Mouse (Mus musculus): ENCODE measurements around the gene Actg2. TPM values are rescaled to one million over a fixed set of nuclear protein-coding genes. Genes with fewer than 3 reads are reported as not detected.

The Actg2 gene
- polyA plus RNA-seq, 1 experiment from 2014 or later = 2.3 TPM

DNA sequence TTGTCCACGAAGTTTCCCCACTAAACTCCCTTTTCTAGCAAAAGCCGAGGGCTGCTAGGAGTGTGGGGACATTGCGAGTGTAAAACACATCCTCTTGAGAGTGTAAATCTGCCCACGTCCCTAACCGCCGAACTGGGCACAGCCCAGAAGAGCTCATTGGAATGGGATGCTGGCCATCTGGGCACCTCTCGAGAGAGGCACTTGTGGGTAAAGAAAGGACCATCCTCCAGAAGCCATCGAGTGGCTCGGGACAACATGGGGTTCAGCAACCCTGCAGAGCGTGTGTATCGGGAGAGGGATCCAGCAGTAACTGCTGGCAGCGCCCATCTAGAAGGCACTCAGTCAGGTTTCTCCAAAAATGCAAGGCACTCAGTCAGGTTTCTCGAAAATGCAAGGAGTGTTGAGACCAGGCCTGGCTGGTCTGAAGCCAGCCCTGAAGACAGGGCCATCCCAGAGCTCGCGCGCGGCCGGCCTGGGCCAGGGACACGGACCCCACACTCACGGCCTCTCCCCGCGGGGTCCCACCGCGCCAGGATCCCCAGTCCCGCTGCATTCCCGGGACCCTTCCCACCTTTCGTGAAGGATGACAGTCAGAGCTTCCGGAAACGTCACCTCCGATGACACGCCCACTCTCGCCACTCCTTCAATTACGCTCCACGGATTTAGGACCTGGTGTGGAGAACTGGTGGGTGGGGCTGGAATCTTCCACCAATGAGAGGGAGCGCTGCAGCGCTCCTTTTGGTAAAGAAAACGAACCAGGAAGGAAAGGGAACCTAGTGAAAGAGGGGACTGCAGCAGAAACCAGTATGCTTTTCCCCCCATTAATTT lies 36.0 kb upstream of the Actg2 start:
- Histone ChIP-seq H3K4me3 (replicated peaks; ENCODE audit: low read depth, low read length) (peak overlapping the region; percentile 79), H3K27me3 (ENCODE audit: control insufficient read depth, insufficient read depth, low read length) (no peaks in the 10 kb centered on the region), H3K9ac (replicated peaks; ENCODE audit: low read length) (peak overlapping the region; percentile 86), H3K9me3 (ENCODE audit: control insufficient read depth, low read length) (no peaks in the 10 kb centered on the region), H3K4me1 (ENCODE audit: control insufficient read depth, insufficient read depth, low read length) (peaks cover 15% of the 10 kb centered on the region; the same call in 1 of the 2 replicates), H3K36me3 (ENCODE audit: control insufficient read depth, insufficient read depth, low read length) (peaks cover 17% of the 10 kb centered on the region; the same call in 1 of the 2 replicates), H3K4me2 (ENCODE audit: low read length) (peak overlapping the region; percentile 93), H3K27ac (replicated peaks; ENCODE audit: low read depth, low read length) (peak overlapping the region; percentile 90)
- ATAC-seq (ENCODE audit: low FRiP score, low TSS enrichment) = peak; percentile 97
- peak; percentile 97 for DNase-seq
- 6% methylated on average over 37 of the region's 37 CpGs for WGBS

DNA sequence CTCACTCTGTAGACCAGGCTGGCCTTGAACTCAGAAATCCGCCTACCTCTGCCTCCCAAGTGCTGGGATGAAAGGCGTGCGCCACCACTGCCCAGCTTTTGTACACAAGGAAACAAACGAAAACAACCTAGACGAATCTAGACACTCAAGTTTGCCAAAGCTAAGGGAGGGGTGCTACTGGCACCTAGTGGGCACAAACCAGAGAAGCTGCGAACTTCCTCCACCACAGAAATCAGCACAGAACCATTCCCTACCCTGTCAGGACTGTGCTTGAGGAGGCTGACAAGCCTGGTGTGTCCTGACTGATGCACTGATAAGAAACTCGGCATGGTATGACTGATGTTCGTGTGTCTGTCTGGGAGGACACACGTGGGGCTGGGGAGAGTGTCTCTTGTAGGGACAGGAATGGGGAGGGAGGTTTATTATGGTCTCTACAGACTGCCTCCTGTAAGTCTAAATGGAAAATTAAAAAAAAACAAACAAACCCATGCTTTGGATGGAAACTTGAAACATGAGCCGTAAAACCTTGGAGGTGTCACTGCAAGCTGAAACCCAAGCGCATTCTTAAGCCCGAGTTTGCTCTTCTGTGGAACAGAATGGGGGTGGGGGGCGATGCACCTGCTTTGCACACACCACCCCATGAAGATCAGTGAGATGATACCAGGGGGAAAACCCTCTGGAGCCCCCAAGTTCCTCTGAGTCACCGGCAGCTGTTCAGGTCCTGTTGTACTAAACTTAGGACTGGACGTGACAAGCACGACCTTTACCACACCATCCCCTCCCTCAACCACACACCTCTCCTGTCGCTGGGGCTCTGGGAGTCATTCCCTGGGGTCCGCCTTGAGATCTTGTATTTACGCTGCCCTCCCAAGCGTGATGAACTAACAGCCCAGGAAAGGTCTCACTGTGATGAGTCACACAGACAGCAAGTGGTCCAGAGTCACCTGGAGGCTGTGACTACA lies 33.1 kb upstream of the Actg2 start:
- Histone ChIP-seq H3K4me2 (ENCODE audit: low read length) (no peak overlapping the region), H3K27me3 (ENCODE audit: control insufficient read depth, insufficient read depth, low read length) (no peaks in the 10 kb centered on the region), H3K4me3 (replicated peaks; ENCODE audit: low read depth, low read length) (no peak overlapping the region), H3K36me3 (ENCODE audit: control insufficient read depth, insufficient read depth, low read length) (peaks cover 42% of the 10 kb centered on the region), H3K4me1 (ENCODE audit: control insufficient read depth, insufficient read depth, low read length) (peaks cover 15% of the 10 kb centered on the region; the same call in 1 of the 2 replicates), H3K9ac (replicated peaks; ENCODE audit: low read length) (no peak overlapping the region), H3K9me3 (ENCODE audit: control insufficient read depth, low read length) (no peaks in the 10 kb centered on the region), H3K27ac (replicated peaks; ENCODE audit: low read depth, low read length) (no peak overlapping the region)
- DNase-seq (peak; percentile 6), ATAC-seq (ENCODE audit: low FRiP score, low TSS enrichment) (no peak)
- 76% methylated on average over 20 of the region's 20 CpGs for WGBS

DNA sequence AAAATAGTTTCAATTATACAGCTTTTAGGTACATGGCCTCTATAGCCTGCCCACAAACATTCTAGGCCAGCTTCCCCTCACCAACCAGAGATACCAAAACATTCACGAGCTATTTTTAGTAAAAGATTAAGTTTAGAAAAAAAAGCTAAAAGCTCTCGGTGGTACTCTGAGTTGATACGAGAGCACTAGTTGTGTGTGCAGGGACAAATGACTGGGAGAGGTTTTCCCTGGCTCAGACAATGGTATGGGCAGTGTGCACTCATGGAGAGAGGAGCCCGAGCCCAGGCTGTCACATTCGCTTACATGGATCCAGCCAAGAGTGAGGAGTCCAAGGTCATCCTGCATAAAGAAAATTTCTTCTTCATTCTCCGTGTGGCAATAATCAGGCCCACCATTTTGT lies 19.9 kb upstream of the Actg2 start:
- no peaks in the 10 kb centered on the region for H3K27me3 ChIP-seq (ENCODE audit: control insufficient read depth, insufficient read depth, low read length)
- H3K27ac ChIP-seq (replicated peaks; ENCODE audit: low read depth, low read length) = no peak overlapping the region
- H3K4me2 ChIP-seq (ENCODE audit: low read length) = no peak overlapping the region
- ATAC-seq (ENCODE audit: low FRiP score, low TSS enrichment) = no peak
- 84% methylated on average over 6 of the region's 6 CpGs for WGBS
- no peak overlapping the region for H3K9ac ChIP-seq (replicated peaks; ENCODE audit: low read length)
- no peak for DNase-seq
- no peaks in the 10 kb centered on the region for H3K9me3 ChIP-seq (ENCODE audit: control insufficient read depth, low read length)
- H3K4me3 ChIP-seq (replicated peaks; ENCODE audit: low read depth, low read length) = no peak overlapping the region
- no peaks in the 10 kb centered on the region for H3K4me1 ChIP-seq (ENCODE audit: control insufficient read depth, insufficient read depth, low read length)
- peaks cover 68% of the 10 kb centered on the region for H3K36me3 ChIP-seq (ENCODE audit: control insufficient read depth, insufficient read depth, low read length)

DNA sequence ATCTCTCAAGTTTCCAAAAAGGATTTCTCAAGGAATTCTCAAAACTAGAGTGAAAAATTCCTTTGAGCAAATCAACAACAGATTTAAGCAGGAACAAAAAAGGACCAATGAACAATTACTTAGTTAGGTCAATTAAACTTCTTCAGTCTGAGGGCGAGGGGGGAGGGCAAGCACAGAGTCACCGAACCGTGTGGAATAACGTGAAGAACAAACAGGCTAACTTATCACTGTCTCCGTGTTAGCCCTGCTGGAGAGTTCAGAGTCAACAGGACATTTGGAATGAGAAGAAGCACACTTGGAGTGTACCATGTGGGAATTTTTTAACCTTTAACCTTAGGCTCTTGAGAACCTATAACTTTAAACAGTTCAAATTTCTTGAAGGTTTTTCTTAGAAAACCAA lies 12.3 kb upstream of the Actg2 start:
- Histone ChIP-seq H3K9ac (replicated peaks; ENCODE audit: low read length) (no peak overlapping the region), H3K36me3 (ENCODE audit: control insufficient read depth, insufficient read depth, low read length) (peaks cover 29% of the 10 kb centered on the region), H3K4me2 (ENCODE audit: low read length) (no peak overlapping the region), H3K9me3 (ENCODE audit: control insufficient read depth, low read length) (no peaks in the 10 kb centered on the region), H3K4me3 (replicated peaks; ENCODE audit: low read depth, low read length) (no peak overlapping the region), H3K27me3 (ENCODE audit: control insufficient read depth, insufficient read depth, low read length) (no peaks in the 10 kb centered on the region), H3K4me1 (ENCODE audit: control insufficient read depth, insufficient read depth, low read length) (no peaks in the 10 kb centered on the region), H3K27ac (replicated peaks; ENCODE audit: low read depth, low read length) (no peak overlapping the region)
- WGBS = 61% methylated on average over 5 of the region's 5 CpGs
- DNase-seq = no peak
- no peak for ATAC-seq (ENCODE audit: low FRiP score, low TSS enrichment)

DNA sequence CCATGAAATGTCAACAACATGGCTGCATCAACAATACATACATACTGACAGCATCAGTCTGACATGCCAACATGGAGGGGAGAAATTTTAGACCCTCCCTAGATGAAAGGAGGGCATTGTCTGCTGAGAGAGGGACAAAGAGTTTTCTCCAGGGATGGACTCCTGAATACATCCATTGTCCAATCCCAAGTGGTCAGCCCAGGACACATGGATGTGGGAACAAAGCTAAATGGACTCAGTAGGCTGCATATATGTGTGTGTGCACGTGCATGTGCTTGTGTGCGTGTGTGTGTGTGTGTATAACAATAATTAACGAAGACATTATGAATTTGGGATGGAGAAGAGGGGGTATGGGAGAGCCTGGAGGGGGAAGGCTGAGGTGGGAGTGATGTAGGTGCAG lies 9.7 kb upstream of the Actg2 start:
- H3K4me2 ChIP-seq (ENCODE audit: low read length) = no peak overlapping the region
- no peak overlapping the region for H3K9ac ChIP-seq (replicated peaks; ENCODE audit: low read length)
- no peak overlapping the region for H3K27ac ChIP-seq (replicated peaks; ENCODE audit: low read depth, low read length)
- ATAC-seq (ENCODE audit: low FRiP score, low TSS enrichment) (no peak), DNase-seq (no peak)
- no peaks in the 10 kb centered on the region for H3K4me1 ChIP-seq (ENCODE audit: control insufficient read depth, insufficient read depth, low read length)
- no peaks in the 10 kb centered on the region for H3K9me3 ChIP-seq (ENCODE audit: control insufficient read depth, low read length)
- WGBS = 73% methylated on average over 3 of the region's 3 CpGs
- no peaks in the 10 kb centered on the region for H3K27me3 ChIP-seq (ENCODE audit: control insufficient read depth, insufficient read depth, low read length)
- peaks cover 27% of the 10 kb centered on the region for H3K36me3 ChIP-seq (ENCODE audit: control insufficient read depth, insufficient read depth, low read length)
- H3K4me3 ChIP-seq (replicated peaks; ENCODE audit: low read depth, low read length) = no peak overlapping the region

DNA sequence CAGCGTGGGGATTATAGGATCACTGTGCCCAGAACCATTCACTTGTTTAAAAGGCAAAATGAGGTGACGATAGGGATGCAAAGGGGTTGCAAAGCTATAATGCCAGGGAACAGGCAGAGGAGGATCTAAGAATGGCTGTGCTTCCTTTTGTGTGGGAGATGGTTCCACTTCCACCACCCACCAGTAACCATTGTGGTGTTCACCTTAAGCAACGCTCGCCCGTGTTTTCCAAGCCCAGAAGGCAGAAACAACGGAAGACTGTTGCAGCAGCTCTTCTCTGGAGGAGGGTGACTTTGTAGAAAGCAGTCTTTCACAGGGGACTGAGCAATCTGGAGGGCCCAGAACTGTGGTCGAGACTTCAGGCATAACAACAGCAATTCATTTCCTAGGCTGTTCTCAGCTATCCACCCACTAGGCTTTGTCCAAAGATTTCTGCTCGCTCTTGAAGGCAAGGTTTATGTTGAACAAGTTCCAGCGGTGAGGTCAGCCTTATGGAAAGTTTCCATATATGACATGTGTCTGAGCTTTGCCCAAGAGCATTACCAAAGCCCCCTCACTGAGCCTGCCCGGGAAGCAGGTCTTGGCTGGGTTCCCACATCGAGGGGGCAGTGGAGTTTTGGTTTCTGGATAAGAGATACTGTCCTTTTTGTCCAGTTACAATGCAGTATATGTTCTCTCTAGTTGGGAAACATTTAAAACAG lies 5.8 kb upstream of the Actg2 start:
- H3K4me3 ChIP-seq (replicated peaks; ENCODE audit: low read depth, low read length) = no peak overlapping the region
- no peak overlapping the region for H3K27ac ChIP-seq (replicated peaks; ENCODE audit: low read depth, low read length)
- DNase-seq (peak; percentile 3), ATAC-seq (ENCODE audit: low FRiP score, low TSS enrichment) (no peak)
- H3K9ac ChIP-seq (replicated peaks; ENCODE audit: low read length) = no peak overlapping the region
- peaks cover 21% of the 10 kb centered on the region for H3K36me3 ChIP-seq (ENCODE audit: control insufficient read depth, insufficient read depth, low read length)
- H3K4me2 ChIP-seq (ENCODE audit: low read length) = no peak overlapping the region
- H3K9me3 ChIP-seq (ENCODE audit: control insufficient read depth, low read length) = no peaks in the 10 kb centered on the region
- WGBS = 77% methylated on average over 11 of the region's 11 CpGs
- H3K4me1 ChIP-seq (ENCODE audit: control insufficient read depth, insufficient read depth, low read length) = no peaks in the 10 kb centered on the region
- H3K27me3 ChIP-seq (ENCODE audit: control insufficient read depth, insufficient read depth, low read length) = no peaks in the 10 kb centered on the region

DNA sequence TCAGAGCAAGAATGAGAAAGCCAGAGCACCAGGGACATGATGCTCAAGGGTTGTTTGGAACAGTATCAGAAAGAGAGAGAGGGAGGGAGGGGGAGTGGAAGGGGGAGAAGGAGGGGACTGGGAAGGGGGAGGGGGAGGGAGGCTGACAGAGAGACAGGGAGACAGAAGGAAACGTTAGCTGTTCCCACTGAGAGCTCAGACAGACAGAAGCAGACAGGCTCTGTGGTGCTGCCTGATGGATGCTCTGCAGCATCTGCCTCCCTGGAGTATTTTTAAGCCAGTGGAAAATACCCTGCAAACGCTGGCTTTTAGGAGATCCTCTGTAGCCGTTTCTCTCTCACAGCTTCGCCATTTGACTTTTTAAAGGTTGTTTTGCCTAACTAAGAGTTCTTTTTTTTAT lies 4.0 kb upstream of the Actg2 start:
- 44% methylated on average over 4 of the region's 4 CpGs for WGBS
- Histone ChIP-seq H3K4me2 (ENCODE audit: low read length) (no peak overlapping the region), H3K27ac (replicated peaks; ENCODE audit: low read depth, low read length) (no peak overlapping the region), H3K9ac (replicated peaks; ENCODE audit: low read length) (no peak overlapping the region), H3K36me3 (ENCODE audit: control insufficient read depth, insufficient read depth, low read length) (peaks cover 5% of the 10 kb centered on the region; the same call in 1 of the 2 replicates), H3K9me3 (ENCODE audit: control insufficient read depth, low read length) (no peaks in the 10 kb centered on the region), H3K27me3 (ENCODE audit: control insufficient read depth, insufficient read depth, low read length) (no peaks in the 10 kb centered on the region), H3K4me1 (ENCODE audit: control insufficient read depth, insufficient read depth, low read length) (0 out of 2 replicates have a peak, but pooled peaks cover 3% of the 10 kb centered on the region), H3K4me3 (replicated peaks; ENCODE audit: low read depth, low read length) (no peak overlapping the region)
- peak; percentile 36 for DNase-seq
- no peak for ATAC-seq (ENCODE audit: low FRiP score, low TSS enrichment)

DNA sequence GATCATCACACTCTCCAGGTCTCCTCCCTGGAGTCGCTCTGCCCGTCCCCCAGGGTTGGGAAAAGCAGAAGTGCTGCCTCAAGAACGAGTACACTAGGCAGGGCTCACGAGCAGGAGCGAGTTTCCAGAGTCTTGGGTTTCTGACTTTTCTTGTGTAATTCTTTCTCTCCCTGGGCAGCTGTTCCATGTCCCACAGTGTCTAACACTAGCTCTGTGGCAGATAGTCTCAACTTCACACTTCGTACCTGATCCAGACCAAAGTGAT lies 662 bp upstream of the Actg2 start:
- 37% methylated on average over 6 of the region's 6 CpGs for WGBS
- H3K27me3 ChIP-seq (ENCODE audit: control insufficient read depth, insufficient read depth, low read length) = no peaks in the 10 kb centered on the region
- H3K9me3 ChIP-seq (ENCODE audit: control insufficient read depth, low read length) = no peaks in the 10 kb centered on the region
- no peak overlapping the region for H3K4me2 ChIP-seq (ENCODE audit: low read length)
- no peaks in the 10 kb centered on the region for H3K36me3 ChIP-seq (ENCODE audit: control insufficient read depth, insufficient read depth, low read length)
- H3K4me1 ChIP-seq (ENCODE audit: control insufficient read depth, insufficient read depth, low read length) = 0 out of 2 replicates have a peak, but pooled peaks cover 3% of the 10 kb centered on the region
- no peak overlapping the region for H3K9ac ChIP-seq (replicated peaks; ENCODE audit: low read length)
- no peak for DNase-seq
- no peak overlapping the region for H3K4me3 ChIP-seq (replicated peaks; ENCODE audit: low read depth, low read length)
- no peak for ATAC-seq (ENCODE audit: low FRiP score, low TSS enrichment)
- no peak overlapping the region for H3K27ac ChIP-seq (replicated peaks; ENCODE audit: low read depth, low read length)

Measured in midbrain, embryonic 14.5 days (tissue).